Mouse (Mus musculus): Measurements from ENCODE around the gene Scarb1. TPM values are rescaled to one million over a fixed set of nuclear protein-coding genes. Genes with fewer than 3 reads are reported as not detected.

Scarb1 gene
- polyA plus RNA-seq, 1 experiment from 2014 or later, result 17.6 TPM

- H3K4me1 ChIP-seq (ENCODE audit: control insufficient read depth, insufficient read depth, low read length), result peaks cover 3% of the 10 kb centered on the region; the same call in 1 of the 2 replicates
- H3K4me2 ChIP-seq (ENCODE audit: low read length), result no peak overlapping the region
- WGBS, result 90% methylated on average over 2 of the region's 2 CpGs
- ATAC-seq (no peak), DNase-seq (ENCODE audit: low spot score) (no peak)
- no peaks in the 10 kb centered on the region for H3K9me3 ChIP-seq (replicated peaks; ENCODE audit: control insufficient read depth, low read length)
- no peak overlapping the region for H3K4me3 ChIP-seq (ENCODE audit: low read depth, low read length)
- H3K9ac ChIP-seq (ENCODE audit: low read length), result no peak overlapping the region; the same call in 1 of the 2 replicates
- H3K36me3 ChIP-seq (ENCODE audit: control insufficient read depth, insufficient read depth, low read length), result no peaks in the 10 kb centered on the region
- no peak overlapping the region for H3K27ac ChIP-seq (ENCODE audit: low read depth, low read length)
- H3K27me3 ChIP-seq (replicated peaks; ENCODE audit: control insufficient read depth, insufficient read depth, low read length), result no peaks in the 10 kb centered on the region
Observed at GRCm38 (mm10) chr5:125274182-125274581, 66.7 kb downstream of the Scarb1 start.

GRCm38 (mm10) chr5:125273666-125274109 is 67.2 kb downstream of the Scarb1 start:
- Histone ChIP-seq H3K36me3 (ENCODE audit: control insufficient read depth, insufficient read depth, low read length) (no peaks in the 10 kb centered on the region), H3K4me2 (ENCODE audit: low read length) (no peak overlapping the region), H3K4me1 (ENCODE audit: control insufficient read depth, insufficient read depth, low read length) (peaks cover 3% of the 10 kb centered on the region; the same call in 1 of the 2 replicates), H3K27me3 (replicated peaks; ENCODE audit: control insufficient read depth, insufficient read depth, low read length) (no peaks in the 10 kb centered on the region), H3K27ac (ENCODE audit: low read depth, low read length) (peak overlapping the region; percentile 33; the same call in 1 of the 2 replicates), H3K9me3 (replicated peaks; ENCODE audit: control insufficient read depth, low read length) (no peaks in the 10 kb centered on the region), H3K4me3 (ENCODE audit: low read depth, low read length) (no peak overlapping the region), H3K9ac (ENCODE audit: low read length) (peak overlapping the region; percentile 25; the same call in 1 of the 2 replicates)
- ATAC-seq (no peak), DNase-seq (ENCODE audit: low spot score) (peak; percentile 52)
- 25% methylated on average over 8 of the region's 8 CpGs for WGBS

GRCm38 (mm10) chr5:125272231-125272988 is 68.5 kb downstream of the Scarb1 start:
- Histone ChIP-seq H3K27ac (ENCODE audit: low read depth, low read length) (no peak overlapping the region), H3K4me2 (ENCODE audit: low read length) (no peak overlapping the region), H3K27me3 (replicated peaks; ENCODE audit: control insufficient read depth, insufficient read depth, low read length) (no peaks in the 10 kb centered on the region), H3K36me3 (ENCODE audit: control insufficient read depth, insufficient read depth, low read length) (no peaks in the 10 kb centered on the region), H3K9ac (ENCODE audit: low read length) (no peak overlapping the region), H3K9me3 (replicated peaks; ENCODE audit: control insufficient read depth, low read length) (no peaks in the 10 kb centered on the region), H3K4me1 (ENCODE audit: control insufficient read depth, insufficient read depth, low read length) (peaks cover 3% of the 10 kb centered on the region; the same call in 1 of the 2 replicates), H3K4me3 (ENCODE audit: low read depth, low read length) (no peak overlapping the region)
- ATAC-seq (no peak), DNase-seq (ENCODE audit: low spot score) (no peak)
- WGBS, result 80% methylated on average over 10 of the region's 10 CpGs

GRCm38 (mm10) chr5:125271531-125272203 is 69.2 kb downstream of the Scarb1 start:
- Histone ChIP-seq H3K9me3 (replicated peaks; ENCODE audit: control insufficient read depth, low read length) (no peaks in the 10 kb centered on the region), H3K4me1 (ENCODE audit: control insufficient read depth, insufficient read depth, low read length) (peaks cover 7% of the 10 kb centered on the region; the same call in 1 of the 2 replicates), H3K4me2 (ENCODE audit: low read length) (no peak overlapping the region), H3K9ac (ENCODE audit: low read length) (no peak overlapping the region), H3K27ac (ENCODE audit: low read depth, low read length) (no peak overlapping the region), H3K4me3 (ENCODE audit: low read depth, low read length) (no peak overlapping the region), H3K36me3 (ENCODE audit: control insufficient read depth, insufficient read depth, low read length) (no peaks in the 10 kb centered on the region), H3K27me3 (replicated peaks; ENCODE audit: control insufficient read depth, insufficient read depth, low read length) (no peaks in the 10 kb centered on the region)
- ATAC-seq (peak; percentile 51), DNase-seq (ENCODE audit: low spot score) (peak; percentile 93)
- 12% methylated on average over 15 of the region's 15 CpGs for WGBS

- no peak overlapping the region for H3K9ac ChIP-seq (ENCODE audit: low read length)
- no peak overlapping the region for H3K27ac ChIP-seq (ENCODE audit: low read depth, low read length)
- H3K4me3 ChIP-seq (ENCODE audit: low read depth, low read length), result no peak overlapping the region
- 20% methylated on average over 12 of the region's 12 CpGs for WGBS
- ATAC-seq (peak; percentile 38), DNase-seq (ENCODE audit: low spot score) (peak; percentile 93)
- H3K4me2 ChIP-seq (ENCODE audit: low read length), result no peak overlapping the region
- H3K36me3 ChIP-seq (ENCODE audit: control insufficient read depth, insufficient read depth, low read length), result no peaks in the 10 kb centered on the region
- peaks cover 7% of the 10 kb centered on the region; the same call in 1 of the 2 replicates for H3K4me1 ChIP-seq (ENCODE audit: control insufficient read depth, insufficient read depth, low read length)
- H3K9me3 ChIP-seq (replicated peaks; ENCODE audit: control insufficient read depth, low read length), result no peaks in the 10 kb centered on the region
- H3K27me3 ChIP-seq (replicated peaks; ENCODE audit: control insufficient read depth, insufficient read depth, low read length), result no peaks in the 10 kb centered on the region
Observed at GRCm38 (mm10) chr5:125270587-125271130, 70.2 kb downstream of the Scarb1 start.

DNA sequence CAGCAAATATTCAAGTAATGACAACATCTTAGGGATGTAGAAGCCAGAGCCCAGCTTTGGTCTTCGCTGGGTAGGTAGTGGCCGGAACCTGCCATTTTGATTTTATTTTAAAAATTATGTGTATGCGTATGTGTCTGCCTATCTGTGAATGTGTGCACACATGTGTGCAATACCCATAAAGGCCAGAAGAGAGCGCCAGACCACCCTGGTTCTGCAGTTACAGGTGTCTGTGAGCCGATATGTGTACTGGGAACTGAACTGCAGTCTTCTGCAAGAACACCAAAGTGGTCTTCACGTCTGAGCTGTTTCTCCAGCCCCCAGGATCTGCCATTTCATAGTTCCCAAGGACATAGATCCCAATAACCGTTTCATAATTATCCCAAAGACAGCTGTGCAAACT is 71.1 kb downstream of the Scarb1 start:
- no peak overlapping the region for H3K4me3 ChIP-seq (ENCODE audit: low read depth, low read length)
- peaks cover 7% of the 10 kb centered on the region for H3K4me1 ChIP-seq (ENCODE audit: control insufficient read depth, insufficient read depth, low read length)
- no peak overlapping the region for H3K9ac ChIP-seq (ENCODE audit: low read length)
- H3K36me3 ChIP-seq (ENCODE audit: control insufficient read depth, insufficient read depth, low read length), result no peaks in the 10 kb centered on the region
- H3K27ac ChIP-seq (ENCODE audit: low read depth, low read length), result no peak overlapping the region
- ATAC-seq (no peak), DNase-seq (ENCODE audit: low spot score) (no peak)
- H3K4me2 ChIP-seq (ENCODE audit: low read length), result no peak overlapping the region
- no peaks in the 10 kb centered on the region for H3K27me3 ChIP-seq (replicated peaks; ENCODE audit: control insufficient read depth, insufficient read depth, low read length)
- H3K9me3 ChIP-seq (replicated peaks; ENCODE audit: control insufficient read depth, low read length), result no peaks in the 10 kb centered on the region
- WGBS, result 91% methylated on average over 7 of the region's 7 CpGs

GRCm38 (mm10) chr5:125269399-125269798 is 71.5 kb downstream of the Scarb1 start:
- no peak for ATAC-seq

GRCm38 (mm10) chr5:125268033-125268765 is 72.7 kb downstream of the Scarb1 start:
- Histone ChIP-seq H3K36me3 (ENCODE audit: control insufficient read depth, insufficient read depth, low read length) (no peaks in the 10 kb centered on the region), H3K4me1 (ENCODE audit: control insufficient read depth, insufficient read depth, low read length) (peaks cover 11% of the 10 kb centered on the region), H3K9ac (ENCODE audit: low read length) (peak overlapping the region; percentile 30; the same call in 1 of the 2 replicates), H3K4me2 (ENCODE audit: low read length) (peak overlapping the region; percentile 18), H3K27me3 (replicated peaks; ENCODE audit: control insufficient read depth, insufficient read depth, low read length) (no peaks in the 10 kb centered on the region), H3K27ac (ENCODE audit: low read depth, low read length) (peak overlapping the region; percentile 77; the same call in 1 of the 2 replicates), H3K4me3 (ENCODE audit: low read depth, low read length) (no peak overlapping the region), H3K9me3 (replicated peaks; ENCODE audit: control insufficient read depth, low read length) (no peaks in the 10 kb centered on the region)
- DNase-seq (ENCODE audit: low spot score), result peak; percentile 80
- 0 out of 2 replicates have a peak, but pooled peaks have one; percentile 9 for ATAC-seq
- 23% methylated on average over 10 of the region's 10 CpGs for WGBS

More at GRCm38 (mm10) chr5:125269399-125269798, 71.5 kb downstream of the Scarb1 start:
- H3K9me3 ChIP-seq (replicated peaks; ENCODE audit: control insufficient read depth, low read length), result no peaks in the 10 kb centered on the region
- 88% methylated on average over 8 of the region's 8 CpGs for WGBS
- no peak overlapping the region for H3K4me3 ChIP-seq (ENCODE audit: low read depth, low read length)
- DNase-seq (ENCODE audit: low spot score), result no peak
- H3K27me3 ChIP-seq (replicated peaks; ENCODE audit: control insufficient read depth, insufficient read depth, low read length), result no peaks in the 10 kb centered on the region
- H3K27ac ChIP-seq (ENCODE audit: low read depth, low read length), result no peak overlapping the region
- no peak overlapping the region for H3K4me2 ChIP-seq (ENCODE audit: low read length)
- H3K4me1 ChIP-seq (ENCODE audit: control insufficient read depth, insufficient read depth, low read length), result peaks cover 11% of the 10 kb centered on the region
- H3K9ac ChIP-seq (ENCODE audit: low read length), result no peak overlapping the region
- no peaks in the 10 kb centered on the region for H3K36me3 ChIP-seq (ENCODE audit: control insufficient read depth, insufficient read depth, low read length)

Data from forebrain, embryonic 14.5 days (tissue).